Mouse (Mus musculus) E14TG2a.4 (cell line): ENCODE data around the gene Ramp2.

Experiments
- H3K27me3 ChIP-seq: 2 replicates; pipeline ENCODE4 v1.6.1; 2014; ENCODE audit warnings: low read length, control low read depth; ENCODE audit not compliant: insufficient read depth
- H3K36me3 ChIP-seq: 2 replicates; pipeline ENCODE4 v1.6.1; 2014; ENCODE audit warnings: low read length, control low read depth; ENCODE audit not compliant: insufficient read depth
- H3K4me1 ChIP-seq: replicated peaks from 2 replicates; pipeline ENCODE4 v1.6.1; 2014; ENCODE audit warnings: low read depth, low read length, control low read depth
- H3K4me3 ChIP-seq: replicated peaks from 2 replicates; pipeline ENCODE4 v1.5.1; 2014; ENCODE audit warnings: mild to moderate bottlenecking, low read length
- H3K9me3 ChIP-seq: 2 replicates; pipeline ENCODE4 v1.6.1; 2014; ENCODE audit warnings: low read length, control low read depth
- CTCF ChIP-seq: conservative IDR thresholded peaks from 2 replicates; pipeline ENCODE4 v1.5.1; 2014; ENCODE audit warnings: low read length
- NANOG ChIP-seq: IDR thresholded peaks from 2 replicates; pipeline ENCODE4 v1.6.1; 2014; ENCODE audit warnings: borderline replicate concordance, low read length, mixed read lengths
- POU5F1 ChIP-seq: IDR thresholded peaks from 2 replicates; pipeline ENCODE4 v1.6.1; 2014; ENCODE audit warnings: low read length, borderline replicate concordance

Gene Ramp2

DNA sequence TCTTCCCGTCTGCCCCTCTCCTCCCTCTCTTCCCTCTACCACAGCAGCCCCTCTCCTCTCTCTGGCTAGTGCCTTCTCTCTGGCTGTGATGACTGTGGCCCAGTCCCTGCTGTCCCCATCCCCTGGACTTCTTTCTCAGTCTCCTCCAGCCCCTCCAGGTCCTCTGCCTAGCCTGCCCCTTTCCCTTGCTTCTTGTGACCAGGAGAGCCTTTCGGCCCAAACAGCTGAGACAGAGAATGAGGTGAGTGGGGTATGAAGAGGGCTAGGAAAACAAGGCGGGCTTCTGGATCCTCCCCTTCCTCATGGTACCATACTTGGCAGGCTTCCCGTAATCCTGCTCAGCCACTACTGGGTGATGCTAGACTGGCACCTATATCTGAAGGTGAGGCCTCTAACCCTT, 29.5 kb downstream of the Ramp2 start:
- TF ChIP-seq NANOG (no peak), POU5F1 (no peak), CTCF (no peak)
- Histone ChIP-seq H3K4me3 (no peak overlapping the region), H3K9me3 (no peaks in the 10 kb centered on the region), H3K27me3 (peaks cover 60% of the 10 kb centered on the region), H3K4me1 (peaks cover 47% of the 10 kb centered on the region), H3K36me3 (peaks cover 12% of the 10 kb centered on the region)

DNA sequence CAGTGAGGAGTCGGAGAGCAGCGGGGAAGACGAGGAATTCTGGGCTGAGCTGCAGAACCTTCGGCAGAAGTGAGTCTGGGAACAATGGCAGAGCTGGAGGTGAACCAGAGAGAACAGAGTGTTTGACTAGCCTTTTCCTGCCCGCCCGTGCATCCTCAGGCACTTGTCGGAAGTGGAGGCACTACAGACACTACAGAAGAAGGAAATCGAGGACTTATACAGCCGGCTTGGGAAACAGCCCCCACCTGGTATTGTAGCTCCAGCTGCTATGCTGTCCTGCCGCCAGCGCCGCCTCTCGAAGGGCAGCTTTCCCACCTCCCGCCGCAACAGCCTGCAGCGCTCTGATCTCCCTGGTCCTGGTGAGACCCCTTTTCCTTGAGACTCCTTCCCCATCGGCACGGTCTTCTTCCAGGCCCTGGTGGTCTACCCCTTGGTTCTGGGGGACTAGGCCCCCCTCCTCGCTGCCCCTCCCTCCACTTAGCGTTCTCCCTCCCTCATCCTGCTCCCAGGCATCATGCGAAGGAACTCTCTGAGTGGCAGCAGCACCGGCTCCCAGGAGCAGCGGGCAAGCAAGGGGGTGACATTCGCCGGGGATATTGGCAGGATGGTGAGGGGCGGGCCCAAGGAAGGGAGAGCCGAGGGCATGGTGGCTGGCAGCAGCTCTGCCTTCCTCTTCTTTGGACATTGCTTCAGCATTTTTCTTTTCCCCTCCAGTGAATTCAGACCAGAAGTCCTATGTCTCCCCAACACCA, 30.7 kb downstream of the Ramp2 start:
- TF ChIP-seq NANOG, result no peak
- Histone ChIP-seq H3K4me3 (peak overlapping the region; percentile 96), H3K27me3 (peaks cover 55% of the 10 kb centered on the region), H3K4me1 (peaks cover 47% of the 10 kb centered on the region), H3K36me3 (peaks cover 12% of the 10 kb centered on the region), H3K9me3 (no peaks in the 10 kb centered on the region)

DNA sequence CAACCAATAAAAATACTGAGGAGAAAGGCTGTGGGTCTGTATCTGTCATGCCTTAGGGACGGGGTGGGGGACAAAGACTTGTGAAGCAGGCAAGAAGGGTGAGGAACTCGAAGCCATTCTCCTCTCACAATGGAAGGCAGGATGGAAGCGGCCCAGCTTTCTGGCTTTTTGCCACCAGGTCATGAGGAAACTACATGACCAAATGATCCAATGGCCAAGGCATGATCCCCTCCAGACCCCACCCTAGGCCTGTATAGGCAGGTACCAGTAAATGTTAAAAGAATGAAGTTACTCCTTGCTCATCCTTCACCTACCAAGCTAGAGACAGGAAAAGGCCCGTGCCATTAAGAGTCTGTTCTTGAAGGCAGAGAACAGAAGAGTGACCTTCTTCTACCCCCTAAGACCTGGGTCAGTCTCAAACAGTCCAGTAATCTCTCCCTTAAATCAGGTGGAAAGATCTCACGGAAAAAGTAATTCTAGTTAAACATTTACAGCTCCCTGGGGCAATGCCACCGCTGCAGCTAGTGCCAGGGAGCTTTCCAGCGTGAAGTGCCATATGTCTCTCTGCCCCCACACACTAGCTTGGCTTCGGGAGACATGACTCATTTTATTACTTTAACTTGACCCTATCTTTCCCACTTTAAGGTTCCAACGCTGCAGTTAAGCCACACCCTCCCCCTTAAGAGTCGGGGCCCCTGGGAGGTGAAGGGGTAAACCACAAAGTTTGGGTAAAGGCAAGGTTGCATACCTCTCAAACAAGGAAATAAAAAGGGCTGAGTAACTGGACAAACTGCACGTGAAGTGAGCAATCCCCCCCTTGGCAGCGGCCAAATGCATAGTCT, 31.8 kb downstream of the Ramp2 start:
- Histone ChIP-seq H3K9me3 (no peaks in the 10 kb centered on the region), H3K27me3 (peaks cover 52% of the 10 kb centered on the region), H3K36me3 (peaks cover 12% of the 10 kb centered on the region), H3K4me3 (peak overlapping the region; percentile 96), H3K4me1 (peaks cover 47% of the 10 kb centered on the region)
- no peak for TF ChIP-seq POU5F1
- TF ChIP-seq NANOG, result no peak
- no peak for TF ChIP-seq CTCF

DNA sequence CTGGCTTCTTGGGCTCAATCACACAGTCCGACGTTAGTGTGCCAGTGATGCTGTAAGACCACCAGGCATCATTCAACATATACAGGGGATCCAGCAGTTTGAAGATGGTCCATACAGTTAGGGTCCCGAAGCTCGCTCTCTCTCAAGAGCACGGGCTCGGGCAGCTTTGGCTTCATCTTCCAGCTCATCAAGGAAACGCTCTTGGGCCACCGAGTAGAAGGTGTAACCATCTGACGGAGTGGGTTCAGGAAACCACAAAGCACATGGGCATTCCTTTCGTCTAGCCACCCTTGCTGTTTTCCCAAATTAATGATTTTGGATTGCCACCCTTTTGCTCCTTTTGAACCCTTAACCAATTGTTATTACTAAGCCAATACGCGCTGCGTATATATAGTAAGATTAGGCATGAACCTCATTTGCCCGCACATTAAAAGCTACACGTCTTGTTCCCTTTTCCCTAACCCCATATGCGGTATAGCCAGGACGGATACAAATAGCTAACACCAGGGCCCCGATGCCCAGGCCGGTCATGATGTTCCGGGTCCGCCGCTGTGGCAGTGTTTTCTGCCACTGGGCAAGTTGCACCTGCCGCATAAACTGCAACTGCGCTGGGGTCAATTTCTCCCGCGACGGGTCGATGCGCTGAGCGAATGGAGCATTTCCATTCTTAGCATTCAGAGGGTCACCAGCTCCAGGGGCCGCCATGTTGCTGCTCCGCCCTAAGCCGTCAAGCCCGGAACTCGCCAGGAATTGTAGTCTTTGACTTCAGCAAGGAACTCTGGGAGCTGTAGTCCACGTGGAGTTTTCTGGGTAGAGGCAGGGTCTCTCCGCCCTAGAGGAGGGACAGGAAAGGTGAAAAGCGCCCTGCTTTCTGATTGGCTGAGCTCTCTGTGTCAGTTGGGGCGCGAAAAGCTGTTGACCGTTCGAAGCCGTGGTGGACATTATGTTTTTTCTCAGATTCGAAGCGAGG, 32.7 kb downstream of the Ramp2 start, which contains the start of the genes Cntd1 and Coa3:
TSS of gene Cntd1 (plus strand) at position 790 of the 970 bp plus-strand sequence.
TSS of gene Coa3 (minus strand) at position 892 of the 970 bp plus-strand sequence.
- Histone ChIP-seq H3K27me3 (peaks cover 50% of the 10 kb centered on the region), H3K4me3 (peak within 1 kb of the TSS; percentile 96), H3K36me3 (peaks cover 16% of the 10 kb centered on the region), H3K4me1 (peaks cover 55% of the 10 kb centered on the region), H3K9me3 (no peaks in the 10 kb centered on the region)
- TF ChIP-seq POU5F1 (no peak), NANOG (no peak), CTCF (no peak)

DNA sequence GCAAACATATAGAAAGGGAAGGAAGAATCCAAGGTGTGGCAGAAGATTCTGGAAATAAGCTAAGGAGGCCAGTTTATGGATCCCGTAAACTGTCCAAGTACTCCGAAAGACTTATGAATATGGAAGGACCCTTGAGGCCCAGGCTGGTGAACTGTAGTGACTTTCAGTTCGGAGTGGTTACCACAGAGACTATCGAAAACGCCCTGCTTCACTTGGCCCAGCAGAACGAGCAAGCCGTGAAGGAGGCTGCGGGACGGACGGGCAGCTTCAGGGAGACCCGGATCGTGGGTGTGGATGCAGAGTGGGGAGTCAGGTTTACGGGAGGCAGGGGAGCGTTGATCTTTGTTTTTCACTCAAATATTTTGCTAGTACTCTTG, 33.4 kb downstream of the Ramp2 start:
- H3K4me1 ChIP-seq, result peaks cover 62% of the 10 kb centered on the region
- H3K4me3 ChIP-seq, result peak overlapping the region; percentile 96
- TF ChIP-seq POU5F1, result no peak
- TF ChIP-seq CTCF, result no peak
- no peak for TF ChIP-seq NANOG
- H3K9me3 ChIP-seq, result no peaks in the 10 kb centered on the region
- H3K27me3 ChIP-seq, result peaks cover 44% of the 10 kb centered on the region
- peaks cover 22% of the 10 kb centered on the region for H3K36me3 ChIP-seq

DNA sequence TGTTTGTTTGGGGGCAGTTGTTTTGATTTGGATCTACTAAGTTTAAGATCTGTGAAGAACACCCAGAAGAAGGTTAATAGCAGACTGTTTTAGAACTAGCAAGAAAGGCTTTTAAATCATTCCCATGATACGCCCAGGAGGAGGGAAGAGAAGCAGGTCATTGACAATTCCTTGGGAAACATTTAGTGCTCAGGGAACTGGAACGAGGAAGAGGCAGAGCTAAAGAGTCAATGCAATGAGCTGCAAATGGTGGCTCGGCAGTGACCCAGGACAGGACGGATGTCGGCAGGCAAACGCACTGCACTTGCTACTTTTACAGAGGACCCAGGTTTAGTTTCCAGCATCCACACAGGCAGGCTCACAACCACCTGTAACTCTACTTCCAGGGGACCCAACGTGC, 35.0 kb downstream of the Ramp2 start:
- Histone ChIP-seq H3K4me1 (peaks cover 52% of the 10 kb centered on the region), H3K27me3 (peaks cover 32% of the 10 kb centered on the region), H3K4me3 (no peak overlapping the region), H3K36me3 (peaks cover 34% of the 10 kb centered on the region), H3K9me3 (no peaks in the 10 kb centered on the region)
- no peak for TF ChIP-seq NANOG
- TF ChIP-seq CTCF, result no peak
- TF ChIP-seq POU5F1, result no peak

DNA sequence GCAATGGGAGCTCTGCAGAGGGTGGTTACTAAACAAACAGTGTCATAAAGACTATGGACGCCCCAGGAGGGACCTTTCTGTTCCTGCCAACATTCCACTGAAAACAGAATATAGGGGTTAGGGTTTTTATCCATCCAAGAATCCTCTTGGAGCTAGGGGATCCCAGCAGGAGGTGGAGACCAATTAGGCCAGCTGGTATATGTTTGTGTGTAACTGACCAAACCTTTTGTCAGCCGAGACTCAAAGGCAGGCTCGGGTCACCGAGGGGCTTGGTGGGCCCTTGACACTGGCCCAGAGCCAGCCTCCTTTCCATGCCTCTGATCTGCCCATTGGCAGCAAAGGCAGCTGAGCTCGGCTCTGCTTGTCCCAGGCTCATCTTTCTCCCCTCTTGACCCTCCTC, 37.1 kb downstream of the Ramp2 start:
- H3K36me3 ChIP-seq, result peaks cover 38% of the 10 kb centered on the region
- TF ChIP-seq POU5F1, result no peak
- H3K9me3 ChIP-seq, result no peaks in the 10 kb centered on the region
- H3K27me3 ChIP-seq, result peaks cover 18% of the 10 kb centered on the region
- peaks cover 31% of the 10 kb centered on the region for H3K4me1 ChIP-seq
- H3K4me3 ChIP-seq, result no peak overlapping the region

DNA sequence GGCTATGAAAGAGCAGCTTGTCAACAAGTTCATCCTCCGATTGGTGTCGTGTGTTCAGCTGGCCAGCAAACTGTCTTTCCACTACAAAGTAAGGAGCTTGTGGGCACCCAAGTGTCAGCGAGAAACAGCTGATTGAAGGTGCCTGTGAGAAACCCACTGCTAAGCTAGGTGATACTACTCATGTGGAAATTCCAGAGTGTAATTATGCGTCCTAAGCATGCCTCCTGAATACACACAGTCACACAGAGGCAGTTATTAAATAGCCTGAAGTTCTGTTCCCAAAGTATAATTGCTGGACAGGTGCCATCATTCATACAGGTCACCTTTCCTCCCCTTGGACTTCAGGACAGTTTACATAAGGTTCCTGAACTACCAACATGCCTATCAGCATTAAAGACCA, 38.0 kb downstream of the Ramp2 start:
- TF ChIP-seq POU5F1 (no peak), CTCF (no peak), NANOG (no peak)
- Histone ChIP-seq H3K36me3 (peaks cover 47% of the 10 kb centered on the region), H3K4me1 (peaks cover 27% of the 10 kb centered on the region), H3K4me3 (no peak overlapping the region), H3K9me3 (no peaks in the 10 kb centered on the region), H3K27me3 (peaks cover 18% of the 10 kb centered on the region)
